Mouse (Mus musculus): Measurements from ENCODE around the gene Gm48552.

Gene Gm48552

GRCm38 (mm10) chr10:81362336-81362949 lies 26.4 kb upstream of the Gm48552 start:
- peak in 1 of 2 experiments; percentile 18 for DNase-seq

GRCm38 (mm10) chr10:81363436-81364346 lies 25.1 kb upstream of the Gm48552 start:
- no peak for DNase-seq

GRCm38 (mm10) chr10:81364666-81365065 lies 24.1 kb upstream of the Gm48552 start:
- DNase-seq: peak in 1 of 2 experiments; percentile 53

- DNase-seq: peak in 1 of 2 experiments; percentile 15
Measured at GRCm38 (mm10) chr10:81365073-81365472, 23.7 kb upstream of the Gm48552 start.

GRCm38 (mm10) chr10:81365672-81366476 lies 22.9 kb upstream of the Gm48552 start, which contains the start of gene 4930404N11Rik:
TSS of gene 4930404N11Rik (minus strand) at chr10:81365816.
- DNase-seq: peak; percentile 57 to 65

- DNase-seq: no peak
Measured at GRCm38 (mm10) chr10:81366477-81367206, 22.2 kb upstream of the Gm48552 start.

GRCm38 (mm10) chr10:81367207-81367495 lies 21.7 kb upstream of the Gm48552 start:
- DNase-seq: no peak

- no peak for DNase-seq
Measured at GRCm38 (mm10) chr10:81375322-81375721, 13.5 kb upstream of the Gm48552 start.

GRCm38 (mm10) chr10:81376561-81377361 lies 12.0 kb upstream of the Gm48552 start:
- no peak for DNase-seq

GRCm38 (mm10) chr10:81377362-81377664 lies 11.5 kb upstream of the Gm48552 start:
- DNase-seq: no peak

- no peak for DNase-seq
Measured at GRCm38 (mm10) chr10:81377793-81378552, 10.8 kb upstream of the Gm48552 start, which contains the start of gene Fzr1. TSS of gene Fzr1 (minus strand) at chr10:81378516.

GRCm38 (mm10) chr10:81378553-81379182 lies 10.1 kb upstream of the Gm48552 start:
- DNase-seq: peak; percentile 100

GRCm38 (mm10) chr10:81379183-81379553 lies 9.6 kb upstream of the Gm48552 start:
- DNase-seq: no peak

- DNase-seq: no peak
Measured at GRCm38 (mm10) chr10:81379809-81380378, 8.9 kb upstream of the Gm48552 start.

GRCm38 (mm10) chr10:81382039-81382438 lies 6.8 kb upstream of the Gm48552 start:
- peak; percentile 62 to 66 for DNase-seq

GRCm38 (mm10) chr10:81383802-81384604 lies 4.8 kb upstream of the Gm48552 start, which contains the start of the genes Dohh and Gm48551:
TSS of gene Dohh (plus strand) at chr10:81384428.
TSS of gene Gm48551 (plus strand) at chr10:81384466.
- DNase-seq: peak; percentile 98 to 99

GRCm38 (mm10) chr10:81384605-81384982 lies 4.2 kb upstream of the Gm48552 start:
- DNase-seq: no peak

GRCm38 (mm10) chr10:81385603-81386306 lies 3.0 kb upstream of the Gm48552 start:
- DNase-seq: no peak

All from lung, adult 18-20 months (tissue).